Mouse (Mus musculus) right cerebral cortex, postnatal 10 days (tissue): Measurements from ENCODE around the gene Ebi3.

ENCODE experiments used
- DNase-seq, 2 experiments: peaks; one replicate each; pipeline ENCODE4 v3.0.0; 2021; ENCODE audit warnings: low spot score in 2 of 2

Ebi3 gene

GRCm38 (mm10) chr17:55958584-55958886 lies 6.1 kb downstream of the Ebi3 start:
- peak in 1 of 2 experiments; percentile 38 for DNase-seq

- DNase-seq, result peak; percentile 95 to 97
Measured at GRCm38 (mm10) chr17:55958918-55959728, 6.7 kb downstream of the Ebi3 start, which contains the start of gene Yju2. TSS of gene Yju2 (plus strand) at chr17:55959099.

- DNase-seq, result peak in 1 of 2 experiments; percentile 47
Measured at GRCm38 (mm10) chr17:55959946-55960740, 7.7 kb downstream of the Ebi3 start.

- peak in 1 of 2 experiments; percentile 39 for DNase-seq
Measured at GRCm38 (mm10) chr17:55960791-55961190, 8.4 kb downstream of the Ebi3 start.

- DNase-seq, result peak in 1 of 2 experiments; percentile 35
Measured at GRCm38 (mm10) chr17:55961631-55962030, 9.2 kb downstream of the Ebi3 start.

- DNase-seq, result peak in 1 of 2 experiments; percentile 26
Measured at GRCm38 (mm10) chr17:55963171-55963570, 10.7 kb downstream of the Ebi3 start.

GRCm38 (mm10) chr17:55964496-55964895 lies 12.1 kb downstream of the Ebi3 start:
- DNase-seq, result peak in 1 of 2 experiments; percentile 22

GRCm38 (mm10) chr17:55964996-55965395 lies 12.6 kb downstream of the Ebi3 start:
- peak in 1 of 2 experiments; percentile 31 for DNase-seq

- DNase-seq, result peak in 1 of 2 experiments; percentile 33
Measured at GRCm38 (mm10) chr17:55967186-55967585, 14.7 kb downstream of the Ebi3 start.

GRCm38 (mm10) chr17:55968210-55968609 lies 15.8 kb downstream of the Ebi3 start:
- no peak for DNase-seq

- DNase-seq, result peak; percentile 75 to 80
Measured at GRCm38 (mm10) chr17:55969560-55969959, 17.1 kb downstream of the Ebi3 start.

GRCm38 (mm10) chr17:55969966-55970891 lies 17.8 kb downstream of the Ebi3 start, which contains the start of gene Shd:
TSS of gene Shd (plus strand) at chr17:55970467.
- DNase-seq, result peak; percentile 62 to 68

GRCm38 (mm10) chr17:55971453-55971852 lies 19.0 kb downstream of the Ebi3 start:
- DNase-seq, result no peak

GRCm38 (mm10) chr17:55976255-55976862 lies 23.9 kb downstream of the Ebi3 start:
- DNase-seq, result peak; percentile 77 to 86

GRCm38 (mm10) chr17:55977301-55977700 lies 24.9 kb downstream of the Ebi3 start:
- DNase-seq, result no peak

- DNase-seq, result peak; percentile 92 to 93
Measured at GRCm38 (mm10) chr17:55986030-55986961, 33.9 kb downstream of the Ebi3 start, which contains the start of gene Fsd1. TSS of gene Fsd1 (plus strand) at chr17:55986509.

GRCm38 (mm10) chr17:55990278-55990898 lies 37.9 kb downstream of the Ebi3 start:
- no peak for DNase-seq

- no peak for DNase-seq
Measured at GRCm38 (mm10) chr17:55996007-55996406, 43.6 kb downstream of the Ebi3 start.

GRCm38 (mm10) chr17:55999794-56000499 lies 47.5 kb downstream of the Ebi3 start:
- no peak for DNase-seq
